Mouse (Mus musculus) lung, embryonic 14.5 days (tissue): ENCODE results near the gene Lipa. TPM values are rescaled to one million over a fixed set of nuclear protein-coding genes. Genes with fewer than 3 reads are reported as not detected.
A peak's percentile ranks its signal among the peaks of the same experiment; 100 is the strongest.

Experiments used
- ATAC-seq: fragments of 200-750 bp; cut with Nextera tagmentation; 2 replicates; pipeline ENCODE4 v1.8.0; 2017; ENCODE audit warnings: mild to moderate bottlenecking, moderate TSS enrichment, moderate library complexity; ENCODE audit not compliant: insufficient read depth
- DNase-seq: peaks from one replicate; pipeline ENCODE4 v3.0.0-alpha.2; 2015
- H3K27ac ChIP-seq: fragments of 300-500 bp; sonication (generic); 2 replicates; pipeline ENCODE4 v1.5.1; 2014; ENCODE audit warnings: low read depth, mild to moderate bottlenecking, moderate library complexity
- H3K27me3 ChIP-seq: fragments of 300-500 bp; sonication (generic); 2 replicates; pipeline ENCODE4 v1.6.1; 2014; ENCODE audit warnings: low read length, control low read depth; ENCODE audit not compliant: insufficient read depth
- H3K36me3 ChIP-seq: fragments of 300-500 bp; sonication (generic); 2 replicates; pipeline ENCODE4 v1.6.1; 2014; ENCODE audit warnings: control low read depth; ENCODE audit not compliant: insufficient read depth
- H3K4me1 ChIP-seq: fragments of 300-500 bp; sonication (generic); 2 replicates; pipeline ENCODE4 v1.6.1; 2014; ENCODE audit warnings: antibody characterized with exemption, control low read depth; ENCODE audit not compliant: insufficient read depth
- H3K4me2 ChIP-seq: fragments of 300-500 bp; sonication (generic); 2 replicates; pipeline ENCODE4 v1.6.1; 2014; ENCODE audit warnings: mild to moderate bottlenecking
- H3K4me3 ChIP-seq: fragments of 300-500 bp; sonication (generic); 2 replicates; pipeline ENCODE4 v1.5.1; 2014; ENCODE audit warnings: low read depth, low read length
- H3K9ac ChIP-seq: fragments of 300-500 bp; sonication (generic); 2 replicates; pipeline ENCODE4 v1.6.1; 2014
- H3K9me3 ChIP-seq: fragments of 300-500 bp; sonication (generic); 2 replicates; pipeline ENCODE4 v1.6.1; 2016; ENCODE audit warnings: low read depth, low read length, control low read depth
- CTCF ChIP-seq: IDR thresholded peaks from 2 replicates; pipeline ENCODE4 v1.5.1; 2016; ENCODE audit warnings: antibody characterized with exemption, low read depth
- WGBS: fragments of 180-500 bp; shearing (Covaris S2); extraction: QIAGEN DNeasy Blood & Tissue Kit; methylation state at CpG from one replicate; pipeline ENCODE4 v1.1.7; 2014; 5-methylcytosine and 5-hydroxymethylcytosine counted together
- polyA plus RNA-seq: library from polyadenylated mRNA; unstranded; fragments of >200 nt; fragmentation: Nextera tagmentation; extraction: Ambion mirVana; gene quantifications from 2 replicates; pipeline ENCODE4 v1.2.1, GENCODE M21; 2014

The Lipa gene
- polyA plus RNA-seq, 1 experiment from 2014 or later, result 44.8 TPM

DNA sequence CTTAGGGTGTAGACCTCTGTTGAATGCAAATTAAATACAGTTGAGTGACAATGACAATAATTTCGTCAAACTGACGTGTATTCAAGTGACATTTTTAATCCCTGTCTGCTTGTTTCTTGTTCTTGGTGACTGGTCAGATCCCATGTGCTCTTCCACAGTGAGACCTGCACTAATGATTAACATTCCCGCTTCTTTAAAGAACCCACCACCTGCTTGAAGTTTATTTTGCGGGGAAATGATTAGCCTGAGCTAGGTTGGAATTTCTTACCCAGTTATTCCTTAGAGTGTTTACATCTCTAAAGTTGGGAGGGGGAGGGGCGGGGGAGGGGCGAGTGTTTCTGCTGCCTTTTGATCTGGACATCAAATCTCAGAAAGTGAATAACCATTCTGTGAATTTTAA, 59.1 kb downstream of the Lipa start:
- no peak for DNase-seq
- ATAC-seq, result no peak
- no peak overlapping the region for H3K4me2 ChIP-seq
- no peaks in the 10 kb centered on the region for H3K27me3 ChIP-seq
- TF ChIP-seq CTCF, result no peak
- H3K4me3 ChIP-seq, result no peak overlapping the region
- 35% methylated on average over 6 of the region's 6 CpGs for WGBS
- H3K9ac ChIP-seq, result no peak overlapping the region
- no peaks in the 10 kb centered on the region for H3K4me1 ChIP-seq
- H3K36me3 ChIP-seq, result no peaks in the 10 kb centered on the region
- no peak overlapping the region for H3K27ac ChIP-seq
- H3K9me3 ChIP-seq, result no peaks in the 10 kb centered on the region

DNA sequence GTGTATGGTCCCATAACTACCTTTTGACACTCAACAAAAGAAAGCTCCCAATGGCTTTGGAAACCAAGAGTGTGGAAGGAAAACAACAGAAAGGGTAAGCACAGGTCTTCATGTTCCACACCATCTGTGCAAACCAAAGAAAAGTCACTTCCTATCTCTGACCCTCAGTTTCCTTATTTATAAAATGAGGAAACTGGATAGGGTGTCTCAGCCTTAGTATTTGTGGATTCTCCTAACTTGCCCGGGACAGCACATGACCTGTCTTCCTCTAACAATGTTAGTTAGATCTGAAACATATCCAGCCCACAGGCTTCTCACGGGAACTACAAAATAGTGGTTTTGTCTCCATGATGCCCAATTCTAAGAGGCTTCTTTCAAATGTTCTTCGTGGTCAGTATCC, 62.8 kb downstream of the Lipa start:
- TF ChIP-seq CTCF, result no peak
- no peak for ATAC-seq
- Histone ChIP-seq H3K4me3 (no peak overlapping the region), H3K36me3 (no peaks in the 10 kb centered on the region), H3K4me1 (no peaks in the 10 kb centered on the region), H3K27ac (no peak overlapping the region), H3K9ac (no peak overlapping the region), H3K4me2 (no peak overlapping the region), H3K9me3 (no peaks in the 10 kb centered on the region), H3K27me3 (no peaks in the 10 kb centered on the region)
- DNase-seq, result peak; percentile 18
- 69% methylated on average over 3 of the region's 3 CpGs for WGBS

DNA sequence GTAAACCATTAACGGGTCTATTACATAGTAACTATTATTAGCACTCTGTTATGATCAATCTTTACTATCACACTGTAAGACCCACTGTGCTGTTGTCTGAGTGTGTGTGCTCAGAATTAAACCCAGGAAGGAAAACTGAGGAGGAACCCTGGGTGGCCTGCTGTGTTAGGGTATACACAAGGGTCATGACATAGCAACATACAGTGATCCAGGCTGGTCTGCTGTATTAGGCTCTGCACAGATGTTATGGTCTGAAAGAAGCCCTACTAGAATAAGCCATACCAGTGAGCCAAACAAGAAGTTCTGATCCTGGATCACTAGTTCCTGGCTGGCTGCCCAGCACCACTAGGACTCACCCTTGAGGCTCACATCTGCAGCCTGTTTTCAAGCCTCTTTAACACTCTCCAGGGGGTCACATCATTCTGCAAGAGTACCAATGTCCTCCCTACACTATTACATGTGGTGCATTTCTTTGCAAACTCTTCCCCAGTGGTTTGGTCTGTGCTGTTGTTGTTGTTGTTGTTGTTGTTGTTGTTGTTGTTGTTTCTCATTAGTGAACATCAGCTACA, 65.7 kb downstream of the Lipa start:
- Histone ChIP-seq H3K9ac (no peak overlapping the region), H3K9me3 (no peaks in the 10 kb centered on the region), H3K36me3 (no peaks in the 10 kb centered on the region), H3K4me2 (no peak overlapping the region), H3K4me3 (no peak overlapping the region), H3K27me3 (no peaks in the 10 kb centered on the region), H3K27ac (no peak overlapping the region), H3K4me1 (no peaks in the 10 kb centered on the region)
- DNase-seq, result peak; percentile 20
- TF ChIP-seq CTCF, result no peak
- ATAC-seq, result no peak
- WGBS, result 70% methylated on average over 1 of the region's 1 CpGs

DNA sequence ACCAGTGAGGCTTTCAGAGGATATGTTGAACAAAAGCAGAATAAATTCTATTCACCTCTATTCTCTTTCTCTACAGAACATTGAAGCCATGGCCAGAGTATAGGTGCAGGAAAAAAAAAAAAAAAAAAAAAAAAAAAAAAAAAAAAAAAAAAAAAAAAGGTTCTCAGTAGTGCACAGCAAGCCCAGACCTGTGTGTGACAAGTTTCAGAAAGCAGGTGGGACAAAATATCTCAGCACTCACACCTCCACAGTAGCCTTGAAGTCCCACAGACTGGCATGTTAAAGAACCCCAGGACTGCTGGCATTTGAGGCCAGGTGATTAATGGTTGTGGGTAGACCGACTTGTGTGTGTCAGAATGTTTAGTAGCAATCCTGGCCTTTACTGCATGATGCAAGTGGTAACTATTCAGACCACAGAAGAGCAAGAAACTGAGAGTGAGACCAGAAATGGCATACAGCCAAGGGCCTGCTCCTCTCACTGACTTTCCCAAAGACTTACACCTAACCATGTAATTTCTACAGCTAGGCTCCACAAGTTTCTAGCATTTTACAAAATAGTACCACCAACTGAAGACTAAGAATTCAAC, 76.4 kb downstream of the Lipa start:
- Histone ChIP-seq H3K27me3 (no peaks in the 10 kb centered on the region), H3K36me3 (no peaks in the 10 kb centered on the region), H3K4me3 (no peak overlapping the region), H3K27ac (no peak overlapping the region), H3K4me2 (no peak overlapping the region), H3K9me3 (no peaks in the 10 kb centered on the region), H3K4me1 (peaks cover 3% of the 10 kb centered on the region; the same call in 1 of the 2 replicates), H3K9ac (no peak overlapping the region)
- DNase-seq, result peak; percentile 15
- no peak for TF ChIP-seq CTCF
- 39% methylated on average over 1 of the region's 1 CpGs for WGBS
- no peak for ATAC-seq

DNA sequence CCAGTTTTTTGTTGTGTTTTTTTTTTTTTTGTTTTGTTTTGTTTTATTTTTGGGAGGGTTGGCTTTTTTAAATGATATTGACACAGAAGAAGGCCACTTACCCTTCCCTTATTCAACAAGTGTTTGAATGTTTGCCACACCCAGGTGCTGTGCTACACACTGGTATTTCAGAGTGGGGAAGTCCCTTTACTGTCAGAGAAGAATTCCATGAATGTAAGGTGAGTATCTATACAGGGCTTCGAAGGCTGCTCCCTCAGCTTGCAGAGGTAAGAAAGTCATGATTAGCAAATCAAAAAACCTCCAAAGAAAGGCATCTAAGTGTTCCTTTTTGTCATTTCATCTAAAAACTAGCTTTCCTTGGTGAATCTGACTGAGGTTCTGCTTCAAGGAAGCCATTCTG, 78.4 kb downstream of the Lipa start:
- no peak for TF ChIP-seq CTCF
- Histone ChIP-seq H3K4me1 (peaks cover 7% of the 10 kb centered on the region), H3K27me3 (no peaks in the 10 kb centered on the region), H3K36me3 (no peaks in the 10 kb centered on the region), H3K4me3 (no peak overlapping the region), H3K27ac (no peak overlapping the region), H3K9me3 (no peaks in the 10 kb centered on the region), H3K4me2 (no peak overlapping the region), H3K9ac (no peak overlapping the region)
- ATAC-seq (no peak), DNase-seq (no peak)
- 64% methylated on average over 1 of the region's 1 CpGs for WGBS

DNA sequence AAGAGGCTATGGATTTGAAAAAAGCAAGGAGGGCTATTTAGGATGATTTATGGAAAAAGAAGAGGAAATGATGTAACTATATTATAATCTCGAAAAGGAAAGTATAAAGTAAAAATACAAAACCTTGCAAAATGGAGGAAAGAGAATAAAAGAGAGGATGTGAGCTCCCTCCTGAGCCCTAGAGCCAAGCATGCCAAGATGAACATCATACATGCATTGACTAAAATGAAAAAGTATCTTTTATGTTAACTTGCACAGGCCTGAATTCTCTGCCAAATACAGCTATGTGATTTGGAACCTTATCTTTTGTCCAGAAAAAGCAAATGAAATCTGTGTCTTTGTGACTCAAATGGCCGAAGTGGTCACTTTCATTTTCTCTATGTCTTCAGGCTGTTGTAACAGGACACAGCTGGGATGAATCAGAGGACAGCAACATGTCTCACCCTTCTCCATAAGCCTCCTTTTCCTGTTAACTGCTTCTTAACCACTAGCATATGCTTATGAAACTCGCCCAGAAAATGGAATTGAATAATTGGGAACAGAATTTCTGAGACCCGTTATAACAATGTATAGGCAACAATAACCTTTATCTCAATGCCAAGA, 81.8 kb downstream of the Lipa start:
- DNase-seq (peak; percentile 88), ATAC-seq (peak; percentile 95)
- 31% methylated on average over 4 of the region's 4 CpGs for WGBS
- TF ChIP-seq CTCF, result no peak
- Histone ChIP-seq H3K27ac (peak overlapping the region; percentile 72), H3K36me3 (no peaks in the 10 kb centered on the region), H3K4me1 (peaks cover 7% of the 10 kb centered on the region), H3K9me3 (no peaks in the 10 kb centered on the region), H3K9ac (no peak overlapping the region), H3K27me3 (no peaks in the 10 kb centered on the region), H3K4me2 (peak overlapping the region; percentile 19; the same call in 1 of the 2 replicates), H3K4me3 (no peak overlapping the region)

DNA sequence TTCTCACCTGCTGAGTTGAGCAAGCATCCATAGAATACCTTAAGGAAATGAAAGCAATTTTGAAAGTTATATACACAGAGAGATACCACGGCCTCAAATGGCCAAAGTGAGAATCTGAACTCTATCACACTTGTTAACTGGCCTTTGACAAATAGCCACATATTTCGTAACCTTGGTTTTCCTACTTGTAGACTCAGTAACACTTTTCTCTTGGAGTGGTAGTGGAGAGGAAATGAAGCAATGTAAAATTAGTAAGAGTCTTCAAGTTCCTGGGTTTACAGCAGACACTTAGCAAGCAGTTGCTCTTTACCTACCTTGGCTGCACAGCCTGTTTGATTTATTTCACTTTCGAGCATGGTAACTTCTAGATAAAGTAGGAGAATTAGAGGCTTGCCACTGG, 82.5 kb downstream of the Lipa start:
- no peak for DNase-seq
- Histone ChIP-seq H3K4me2 (no peak overlapping the region), H3K9ac (no peak overlapping the region), H3K9me3 (no peaks in the 10 kb centered on the region), H3K4me3 (no peak overlapping the region), H3K36me3 (no peaks in the 10 kb centered on the region), H3K27ac (peak overlapping the region; percentile 77), H3K4me1 (peaks cover 7% of the 10 kb centered on the region), H3K27me3 (no peaks in the 10 kb centered on the region)
- TF ChIP-seq CTCF, result no peak
- ATAC-seq, result no peak
- 56% methylated on average over 3 of the region's 3 CpGs for WGBS

Other genes starting within 250 kb of the Lipa start
- 5.7 and 6.3 TPM in 2 replicates for gene Fas, start 236.8 kb downstream of the Lipa start, polyA plus RNA-seq
- 0.14 and 0.43 TPM in 2 replicates for gene Ch25h, start 52.3 kb downstream of the Lipa start, polyA plus RNA-seq
- 15.5 and 15.9 TPM in 2 replicates for gene Ifit2, start 23.2 kb upstream of the Lipa start, polyA plus RNA-seq
- gene Ifit3, start 56.1 kb upstream of the Lipa start, polyA plus RNA-seq, result 0.26 and 0.65 TPM in 2 replicates
- gene Ifit1bl1, start 74.5 kb upstream of the Lipa start, polyA plus RNA-seq, result 0.18 and 0.49 TPM in 2 replicates
- gene Ifit3b, start 80.5 kb upstream of the Lipa start, polyA plus RNA-seq, result not detected in 2 replicates
- 0.12 TPM in 1 of 2 replicates, not detected in the other for gene Ifit1bl2, start 113.3 kb upstream of the Lipa start, polyA plus RNA-seq
- 0.11 TPM in 1 of 2 replicates, not detected in the other for gene Ifit1, start 113.4 kb upstream of the Lipa start, polyA plus RNA-seq
- gene Slc16a12, start 219.8 kb upstream of the Lipa start, polyA plus RNA-seq, result 13.4 and 15.4 TPM in 2 replicates